Mouse (Mus musculus) lung, adult 2 months (tissue): ENCODE data around the gene Tnn.

Experiments
- CTCF ChIP-seq: fragments of 200-500 bp; IDR thresholded peaks from 2 replicates; pipeline ENCODE4 v1.5.1; 2011; ENCODE audit warnings: mild to moderate bottlenecking, low read length, control low read depth; ENCODE audit not compliant: insufficient read depth
- POLR2A ChIP-seq: fragments of 200-500 bp; IDR thresholded peaks from 2 replicates; pipeline ENCODE4 v1.6.1; 2011; ENCODE audit warnings: low read depth, mild to moderate bottlenecking, control low read depth, low read length, borderline replicate concordance; ENCODE audit errors: extremely low read depth

DNA sequence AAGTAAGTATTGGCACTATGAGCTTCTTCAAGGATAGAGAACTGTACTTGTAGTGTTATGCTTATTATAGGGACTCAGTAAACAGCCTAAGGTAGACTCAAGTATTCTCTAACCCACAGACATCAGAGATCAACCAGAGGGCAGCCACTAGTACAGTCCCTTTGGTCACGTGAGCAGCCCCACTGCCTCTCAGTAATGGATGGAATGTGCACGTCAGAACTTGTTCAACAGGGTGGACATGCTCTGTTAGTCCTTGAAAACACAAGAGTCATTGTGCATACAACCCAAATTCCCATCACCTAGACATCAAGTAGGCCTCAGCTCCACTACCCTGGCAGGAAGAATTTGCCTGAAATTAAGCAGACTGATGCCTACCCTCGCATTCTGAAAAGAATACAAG, 95.7 kb downstream of the Tnn start:
- TF ChIP-seq POLR2A (no peak), CTCF (no peak)
